Mouse (Mus musculus): ENCODE measurements around the gene Kctd17.

DNA sequence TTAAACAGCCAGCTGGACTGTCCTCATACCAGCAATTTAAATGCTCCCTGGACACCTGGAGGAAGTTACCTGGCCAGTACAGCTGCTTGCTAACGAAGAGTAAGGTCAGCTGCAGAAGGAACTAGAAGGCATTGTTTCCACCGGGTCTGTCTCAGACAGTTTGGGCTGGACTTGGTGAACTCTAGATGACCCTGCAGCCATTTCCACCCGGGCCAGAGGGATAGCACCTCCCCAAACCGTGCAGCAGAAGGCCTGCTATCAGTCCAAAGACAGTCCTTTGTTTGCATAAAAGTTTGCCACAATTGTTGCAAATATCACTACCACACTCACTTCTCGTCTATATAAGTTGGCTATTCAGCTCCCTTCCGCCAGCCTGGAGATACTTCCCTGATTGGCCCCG, 43.5 kb downstream of the Kctd17 start:
- TF ChIP-seq GATA1 (IDR thresholded peaks at IDR 0.05; ENCODE audit: borderline replicate concordance, low read length) (no peak), FLI1 (IDR thresholded peaks at IDR 0.05; ENCODE audit: low read length) (no peak)

Measured in megakaryocyte, embryonic 14.5 days (primary cell).